Mouse (Mus musculus) stomach, embryonic 14.5 days (tissue): ENCODE results near the gene Cdkn1a. TPM values are rescaled to one million over a fixed set of nuclear protein-coding genes. Genes with fewer than 3 reads are reported as not detected.

Experiments used
- ATAC-seq: fragments of 200-750 bp; cut with Nextera tagmentation; 2 replicates; pipeline ENCODE4 v1.8.0; 2017; ENCODE audit warnings: low read depth, moderate TSS enrichment; ENCODE audit not compliant: insufficient number of reproducible peaks, insufficient read depth, low FRiP score
- H3K27ac ChIP-seq: fragments of 300-500 bp; sonication (generic); 2 replicates; pipeline ENCODE4 v1.5.1; 2014; ENCODE audit warnings: mild to moderate bottlenecking, low read length, moderate library complexity, mixed read lengths
- H3K27me3 ChIP-seq: fragments of 300-500 bp; sonication (generic); 2 replicates; pipeline ENCODE4 v1.6.1; 2014; ENCODE audit warnings: low read length, control low read depth, mixed read lengths; ENCODE audit not compliant: control insufficient read depth, insufficient read depth
- H3K36me3 ChIP-seq: fragments of 300-500 bp; sonication (generic); 2 replicates; pipeline ENCODE4 v1.6.1; 2014; ENCODE audit warnings: mild to moderate bottlenecking, control low read depth, low read length, moderate library complexity, mixed read lengths; ENCODE audit not compliant: control insufficient read depth, insufficient read depth
- H3K4me1 ChIP-seq: fragments of 300-500 bp; sonication (generic); 2 replicates; pipeline ENCODE4 v1.6.1; 2014; ENCODE audit warnings: low read length, control low read depth, mixed read lengths; ENCODE audit not compliant: control insufficient read depth, insufficient read depth
- H3K4me2 ChIP-seq: fragments of 300-500 bp; sonication (generic); replicated peaks from 2 replicates; pipeline ENCODE4 v1.6.1; 2014; ENCODE audit warnings: low read depth, low read length, control low read depth
- H3K4me3 ChIP-seq: fragments of 300-500 bp; sonication (generic); 2 replicates; pipeline ENCODE4 v1.5.1; 2014; ENCODE audit warnings: low read depth, low read length, control low read depth
- H3K9ac ChIP-seq: fragments of 300-500 bp; sonication (generic); replicated peaks from 2 replicates; pipeline ENCODE4 v1.6.1; 2014; ENCODE audit warnings: low read depth, mild to moderate bottlenecking, control low read depth, low read length, moderate library complexity, mixed read lengths
- H3K9me3 ChIP-seq: fragments of 300-500 bp; sonication (generic); 2 replicates; pipeline ENCODE4 v1.6.1; 2016; ENCODE audit warnings: low read depth, low read length, control low read depth; ENCODE audit not compliant: control insufficient read depth
- WGBS: fragments of 180-500 bp; shearing (Covaris S2); extraction: QIAGEN DNeasy Blood & Tissue Kit; methylation state at CpG from one replicate; pipeline ENCODE4 v1.1.7; 2014; 5-methylcytosine and 5-hydroxymethylcytosine counted together
- polyA plus RNA-seq: library from polyadenylated mRNA; unstranded; fragments of >200 nt; fragmentation: Nextera tagmentation; extraction: Ambion mirVana; gene quantifications from 2 replicates; pipeline ENCODE4 v1.2.1, GENCODE M21; 2014

Gene Cdkn1a
- polyA plus RNA-seq, 1 experiment from 2014 or later, result 62.6 TPM

- H3K9me3 ChIP-seq, result no peaks in the 10 kb centered on the region
- H3K36me3 ChIP-seq, result peaks cover 44% of the 10 kb centered on the region
- no peak overlapping the region for H3K4me2 ChIP-seq
- H3K4me3 ChIP-seq, result no peak overlapping the region
- no peak overlapping the region for H3K27ac ChIP-seq
- no peak overlapping the region for H3K9ac ChIP-seq
- 0 out of 2 replicates have a peak, but pooled peaks cover 11% of the 10 kb centered on the region for H3K4me1 ChIP-seq
- ATAC-seq, result no peak
- 58% methylated on average over 3 of the region's 3 CpGs for WGBS
- H3K27me3 ChIP-seq, result no peaks in the 10 kb centered on the region
Measured at GRCm38 (mm10) chr17:29047697-29048514, 42.9 kb upstream of the Cdkn1a start.

GRCm38 (mm10) chr17:29048748-29049507 is 41.8 kb upstream of the Cdkn1a start:
- Histone ChIP-seq H3K4me2 (no peak overlapping the region), H3K9ac (no peak overlapping the region), H3K36me3 (peaks cover 34% of the 10 kb centered on the region), H3K9me3 (no peaks in the 10 kb centered on the region), H3K4me3 (no peak overlapping the region), H3K27ac (no peak overlapping the region), H3K4me1 (0 out of 2 replicates have a peak, but pooled peaks cover 12% of the 10 kb centered on the region), H3K27me3 (no peaks in the 10 kb centered on the region)
- ATAC-seq, result no peak
- 19% methylated on average over 13 of the region's 13 CpGs for WGBS

- Histone ChIP-seq H3K27ac (no peak overlapping the region), H3K4me3 (no peak overlapping the region), H3K4me2 (no peak overlapping the region), H3K4me1 (0 out of 2 replicates have a peak, but pooled peaks cover 13% of the 10 kb centered on the region), H3K27me3 (no peaks in the 10 kb centered on the region), H3K36me3 (peaks cover 28% of the 10 kb centered on the region), H3K9ac (no peak overlapping the region), H3K9me3 (no peaks in the 10 kb centered on the region)
- 62% methylated on average over 5 of the region's 5 CpGs for WGBS
- ATAC-seq, result no peak
Measured at GRCm38 (mm10) chr17:29049508-29049889, 41.3 kb upstream of the Cdkn1a start.

- H3K4me1 ChIP-seq, result 0 out of 2 replicates have a peak, but pooled peaks cover 13% of the 10 kb centered on the region
- 0 out of 2 replicates have a peak, but pooled peaks have one; percentile 37 for ATAC-seq
- no peak overlapping the region for H3K27ac ChIP-seq
- no peak overlapping the region for H3K4me2 ChIP-seq
- WGBS, result 59% methylated on average over 7 of the region's 7 CpGs
- no peak overlapping the region for H3K9ac ChIP-seq
- H3K36me3 ChIP-seq, result peaks cover 24% of the 10 kb centered on the region
- H3K4me3 ChIP-seq, result no peak overlapping the region
- H3K9me3 ChIP-seq, result no peaks in the 10 kb centered on the region
- no peaks in the 10 kb centered on the region for H3K27me3 ChIP-seq
Measured at GRCm38 (mm10) chr17:29049923-29050322, 40.9 kb upstream of the Cdkn1a start.

- no peak overlapping the region for H3K9ac ChIP-seq
Measured at GRCm38 (mm10) chr17:29050791-29051190, 40.0 kb upstream of the Cdkn1a start.

GRCm38 (mm10) chr17:29053067-29053466 is 37.7 kb upstream of the Cdkn1a start:
- no peaks in the 10 kb centered on the region for H3K36me3 ChIP-seq
- H3K4me1 ChIP-seq, result peaks cover 27% of the 10 kb centered on the region
- no peak overlapping the region for H3K4me3 ChIP-seq
- no peak overlapping the region for H3K27ac ChIP-seq
- H3K4me2 ChIP-seq, result no peak overlapping the region
- 74% methylated on average over 6 of the region's 6 CpGs for WGBS
- no peaks in the 10 kb centered on the region for H3K9me3 ChIP-seq
- no peak overlapping the region for H3K9ac ChIP-seq
- no peaks in the 10 kb centered on the region for H3K27me3 ChIP-seq
- ATAC-seq, result no peak

More at GRCm38 (mm10) chr17:29050791-29051190, 40.0 kb upstream of the Cdkn1a start:
- Histone ChIP-seq H3K9me3 (no peaks in the 10 kb centered on the region), H3K27ac (no peak overlapping the region), H3K27me3 (no peaks in the 10 kb centered on the region), H3K36me3 (peaks cover 15% of the 10 kb centered on the region; the same call in 1 of the 2 replicates), H3K4me1 (0 out of 2 replicates have a peak, but pooled peaks cover 13% of the 10 kb centered on the region), H3K4me2 (no peak overlapping the region), H3K4me3 (no peak overlapping the region)
- ATAC-seq, result no peak
- 32% methylated on average over 14 of the region's 14 CpGs for WGBS

- 0 out of 2 replicates have a peak, but pooled peaks have one; percentile 7 for ATAC-seq
- Histone ChIP-seq H3K4me3 (no peak overlapping the region), H3K4me2 (no peak overlapping the region), H3K27me3 (no peaks in the 10 kb centered on the region), H3K36me3 (no peaks in the 10 kb centered on the region), H3K27ac (peak overlapping the region; percentile 67; the same call in 1 of the 2 replicates), H3K9ac (no peak overlapping the region), H3K4me1 (peaks cover 28% of the 10 kb centered on the region), H3K9me3 (no peaks in the 10 kb centered on the region)
- WGBS, result 43% methylated on average over 7 of the region's 7 CpGs
Measured at GRCm38 (mm10) chr17:29053841-29054240, 36.9 kb upstream of the Cdkn1a start.

- no peaks in the 10 kb centered on the region for H3K9me3 ChIP-seq
- peaks cover 28% of the 10 kb centered on the region for H3K4me1 ChIP-seq
- H3K4me2 ChIP-seq, result no peak overlapping the region
- H3K4me3 ChIP-seq, result no peak overlapping the region
- H3K27ac ChIP-seq, result no peak overlapping the region
- no peak overlapping the region for H3K9ac ChIP-seq
- no peaks in the 10 kb centered on the region for H3K27me3 ChIP-seq
- no peak for ATAC-seq
- H3K36me3 ChIP-seq, result no peaks in the 10 kb centered on the region
- 74% methylated on average over 6 of the region's 6 CpGs for WGBS
Measured at GRCm38 (mm10) chr17:29054429-29054828, 36.3 kb upstream of the Cdkn1a start.
